Mouse (Mus musculus) macrophage (primary cell): ENCODE results near the gene Leng1. TPM values are rescaled to one million over a fixed set of nuclear protein-coding genes. Genes with fewer than 3 reads are reported as not detected.
"Not testable (repeated sequence)": the region's sequence is repeated elsewhere in the genome, so short reads cannot be mapped to it uniquely, and the experiment has no call there.

Experiments
- H3K27ac ChIP-seq: fragments of 350-480 bp; formaldehyde crosslinking; 2 replicates; pipeline ENCODE4 v1.9.0; 2021
- H3K36me3 ChIP-seq: fragments of 350-480 bp; formaldehyde crosslinking; 2 replicates; pipeline ENCODE4 v1.9.0; 2021; ENCODE audit errors: inconsistent target
- H3K4me3 ChIP-seq: fragments of 350-480 bp; formaldehyde crosslinking; 2 replicates; pipeline ENCODE4 v1.9.0; 2021; ENCODE audit errors: inconsistent target
- H3K79me2 ChIP-seq: fragments of 350-480 bp; formaldehyde crosslinking; 2 replicates; pipeline ENCODE4 v1.9.0; 2021; ENCODE audit errors: inconsistent target
- WGBS: methylation state at CpG from one replicate; pipeline ENCODE4 v1.1.7; 2026; ENCODE audit warnings: inconsistent platforms; ENCODE audit not compliant: missing documents; 5-methylcytosine and 5-hydroxymethylcytosine counted together
- polyA plus RNA-seq: library from polyadenylated mRNA; stranded (reverse); fragments of 250-400 nt; gene quantifications from 3 replicates; pipeline ENCODE4 v1.2.4, GENCODE M21; 2018; ENCODE audit warnings: inconsistent platforms
- total RNA-seq, 78 experiments: library from RNA; depleted of rRNA; stranded (reverse); fragments of 250-400 nt; gene quantifications; 1 replicate in 9 of 78; 2 replicates in 24 of 78; 3 replicates in 43 of 78; 4 replicates in 2 of 78; pipeline ENCODE4 v1.2.4; 2018; ENCODE audit warnings: inconsistent platforms in 56 of 78

Gene Leng1
- total RNA-seq (2018; cell fraction: chromatin; rRNA removed), result 10 to 100 TPM in 6 of 26 experiments, 1 to 10 TPM in 20; 3.2 to 15.2 (median 8.5) TPM
- 10 to 100 TPM; 12.0 to 22.7 (median 15.8) TPM for total RNA-seq (2018; cell fraction: cytosol; rRNA removed)
- total RNA-seq (2018; cell fraction: nucleus; rRNA removed), result 10 to 100 TPM in 8 of 26 experiments, 1 to 10 TPM in 18; 4.5 to 12.7 (median 7.7) TPM
- 13.7 to 21.9 TPM (median 15.4 TPM) in 3 replicates for polyA plus RNA-seq

DNA sequence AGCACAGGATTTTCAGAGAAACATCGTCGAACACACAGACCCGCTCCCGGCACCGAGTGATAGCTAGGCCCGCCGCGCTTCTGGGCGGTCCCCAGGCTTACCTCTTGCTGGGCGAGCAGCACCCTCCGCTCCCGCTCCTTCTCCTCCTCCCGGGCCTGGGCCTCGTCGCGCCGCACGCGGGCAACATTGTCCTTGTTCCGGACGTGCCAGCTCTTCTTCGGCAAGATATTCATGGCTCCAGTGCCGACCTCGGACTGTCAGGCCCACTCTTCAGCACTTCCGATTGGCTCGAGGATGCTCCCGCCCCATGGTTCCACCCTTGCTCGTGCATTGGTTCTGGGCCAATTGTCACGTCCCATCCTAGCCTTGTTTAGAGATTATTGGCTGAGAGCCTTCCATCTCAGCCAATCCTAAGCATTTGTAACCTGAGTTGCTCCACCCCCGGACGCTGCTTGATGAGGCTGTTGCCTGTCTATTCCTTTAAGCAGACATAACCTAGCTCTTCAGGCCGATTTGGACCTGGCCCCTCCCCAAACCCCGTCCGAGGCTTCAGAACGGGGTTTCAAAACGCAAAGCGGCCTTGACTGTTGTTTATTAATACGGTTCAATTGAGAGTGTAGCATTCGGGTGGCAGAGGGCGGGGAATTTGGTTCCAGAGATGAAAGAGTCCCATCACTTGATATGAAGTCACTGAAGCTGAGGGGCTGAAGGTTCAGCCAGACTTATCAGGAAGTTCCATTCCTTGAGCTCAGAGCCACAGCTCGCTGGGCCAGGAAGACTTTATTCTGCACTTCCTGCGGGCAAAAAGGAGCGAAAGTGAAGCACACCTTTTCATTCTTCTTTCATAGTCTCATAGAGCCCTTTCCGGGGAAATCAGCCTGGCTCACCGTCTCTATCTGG, at the start of gene Leng1:
Gene Leng1 (minus strand): TSS at position 626 of the 900 bp plus-strand sequence.
- H3K27ac ChIP-seq, result peak within 1 kb of the TSS; percentile 65
- peaks cover 23% of the 10 kb centered on the region for H3K79me2 ChIP-seq
- peaks cover 21% of the 10 kb centered on the region; the same call in 1 of the 2 replicates for H3K36me3 ChIP-seq
- peak within 1 kb of the TSS; percentile 79 for H3K4me3 ChIP-seq
- WGBS, result 3% methylated on average over 45 of the region's 45 CpGs

DNA sequence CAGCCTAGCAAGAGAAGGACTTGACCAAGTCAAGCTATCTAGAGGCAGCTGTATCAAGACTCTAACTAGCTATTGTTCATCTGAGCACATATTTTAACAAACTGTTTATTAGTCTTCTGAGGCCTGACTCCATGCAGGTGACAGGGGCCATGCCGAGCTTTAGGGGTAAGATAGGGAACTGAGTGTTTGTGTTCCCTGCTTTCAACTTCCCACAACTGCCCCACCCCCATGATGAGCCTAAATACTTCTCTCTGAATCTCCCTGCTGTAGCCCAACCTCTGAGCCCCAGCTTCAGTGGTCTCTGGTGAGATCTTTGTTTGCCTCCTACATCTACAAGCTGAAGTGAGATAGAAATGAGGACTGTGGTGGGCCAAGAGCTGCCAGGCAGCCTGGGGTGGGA, 49.6 kb upstream of the Leng1 start:
- WGBS, result 20% methylated on average over 1 of the region's 1 CpGs
- Histone ChIP-seq H3K79me2 (peaks cover 49% of the 10 kb centered on the region), H3K27ac (no peak overlapping the region), H3K4me3 (no peak overlapping the region), H3K36me3 (peaks cover 41% of the 10 kb centered on the region; the same call in 1 of the 2 replicates)

DNA sequence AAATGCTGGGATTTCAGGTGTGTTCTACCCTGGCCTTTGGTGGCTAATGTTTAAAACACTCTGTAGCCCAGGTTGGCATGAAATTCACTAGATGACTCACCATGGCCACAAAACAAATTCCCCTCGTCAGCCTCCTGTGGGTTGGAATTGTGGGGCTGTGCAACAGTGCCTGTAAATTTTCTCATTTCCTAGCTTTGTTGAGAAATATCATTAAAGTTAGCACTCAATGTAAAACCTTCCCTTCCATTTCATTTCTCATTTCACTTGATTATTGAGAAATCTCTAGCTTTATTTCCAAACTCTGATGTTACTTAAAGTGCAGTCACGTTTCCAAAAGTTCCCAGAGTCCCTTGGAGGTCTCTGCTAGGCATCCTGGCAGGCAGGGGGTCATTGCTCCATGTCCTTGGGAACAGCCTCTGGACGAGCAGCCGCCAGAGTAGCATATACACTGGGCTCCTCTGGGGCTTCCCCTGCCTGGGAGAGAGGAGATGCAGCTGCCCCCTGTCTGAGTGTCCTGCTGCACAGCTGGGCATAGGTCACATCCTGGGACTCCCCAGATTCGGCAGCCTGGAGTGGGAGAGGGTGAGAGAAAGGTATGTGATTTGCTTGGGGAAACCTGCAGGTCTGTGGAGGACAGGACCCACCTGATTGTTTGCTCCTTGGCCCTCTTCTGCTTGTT, 46.8 kb upstream of the Leng1 start:
- H3K79me2 ChIP-seq, result peaks cover 30% of the 10 kb centered on the region; the same call in 1 of the 2 replicates
- H3K27ac ChIP-seq, result no peak overlapping the region
- no peak overlapping the region for H3K4me3 ChIP-seq
- 40% methylated on average over 4 of the region's 5 CpGs for WGBS
- peaks cover 41% of the 10 kb centered on the region; the same call in 1 of the 2 replicates for H3K36me3 ChIP-seq

DNA sequence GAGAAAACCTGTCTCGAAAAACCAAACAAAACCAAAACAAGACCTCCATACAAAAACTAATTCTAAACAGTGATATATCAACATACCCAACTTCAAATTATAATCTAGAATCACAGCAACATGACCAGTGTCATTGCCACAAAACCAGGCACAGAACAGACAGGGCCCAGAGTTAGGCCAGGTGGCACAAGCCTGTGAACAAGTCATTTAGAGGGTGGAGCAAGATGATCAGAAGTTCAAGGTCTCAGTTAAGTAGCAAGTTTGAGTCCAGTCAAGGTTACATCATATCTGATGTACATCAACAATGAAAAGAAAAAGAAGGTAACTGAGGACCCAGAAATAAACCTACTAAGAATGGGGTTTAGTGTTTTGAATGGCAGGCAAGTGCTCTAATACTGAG, 43.4 kb upstream of the Leng1 start:
- H3K79me2 ChIP-seq, result peaks cover 26% of the 10 kb centered on the region
- H3K36me3 ChIP-seq, result peaks cover 17% of the 10 kb centered on the region; the same call in 1 of the 2 replicates
- 91% methylated on average over 1 of the region's 1 CpGs for WGBS
- peak overlapping the region; percentile 75 for H3K27ac ChIP-seq
- H3K4me3 ChIP-seq, result no peak overlapping the region

DNA sequence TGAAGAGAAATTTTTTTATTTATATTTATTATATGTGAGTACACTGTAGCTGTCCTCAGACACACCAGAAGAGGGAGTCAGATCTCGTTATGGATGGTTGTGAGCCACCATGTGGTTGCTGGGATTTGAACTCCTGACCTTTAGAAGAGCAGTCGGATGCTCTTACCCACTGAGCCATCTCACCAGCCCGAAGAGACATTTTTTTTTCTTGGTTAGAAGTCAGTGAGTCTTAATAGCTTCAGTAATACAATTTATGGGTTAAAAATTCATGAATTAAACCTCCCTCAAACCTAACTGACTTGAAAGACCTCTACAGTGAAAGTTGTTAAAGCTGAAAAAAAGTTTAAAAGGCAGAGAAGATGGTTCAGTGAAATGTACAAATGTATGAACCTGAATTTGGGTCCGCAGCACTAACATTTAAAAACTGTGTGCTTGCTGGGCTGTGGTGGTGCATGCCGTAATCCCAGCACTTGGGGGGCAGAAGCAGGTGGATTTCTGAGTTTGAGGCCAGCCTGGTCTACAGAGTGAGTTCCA, 42.9 kb upstream of the Leng1 start:
- WGBS, result 71% methylated on average over 5 of the region's 5 CpGs

DNA sequence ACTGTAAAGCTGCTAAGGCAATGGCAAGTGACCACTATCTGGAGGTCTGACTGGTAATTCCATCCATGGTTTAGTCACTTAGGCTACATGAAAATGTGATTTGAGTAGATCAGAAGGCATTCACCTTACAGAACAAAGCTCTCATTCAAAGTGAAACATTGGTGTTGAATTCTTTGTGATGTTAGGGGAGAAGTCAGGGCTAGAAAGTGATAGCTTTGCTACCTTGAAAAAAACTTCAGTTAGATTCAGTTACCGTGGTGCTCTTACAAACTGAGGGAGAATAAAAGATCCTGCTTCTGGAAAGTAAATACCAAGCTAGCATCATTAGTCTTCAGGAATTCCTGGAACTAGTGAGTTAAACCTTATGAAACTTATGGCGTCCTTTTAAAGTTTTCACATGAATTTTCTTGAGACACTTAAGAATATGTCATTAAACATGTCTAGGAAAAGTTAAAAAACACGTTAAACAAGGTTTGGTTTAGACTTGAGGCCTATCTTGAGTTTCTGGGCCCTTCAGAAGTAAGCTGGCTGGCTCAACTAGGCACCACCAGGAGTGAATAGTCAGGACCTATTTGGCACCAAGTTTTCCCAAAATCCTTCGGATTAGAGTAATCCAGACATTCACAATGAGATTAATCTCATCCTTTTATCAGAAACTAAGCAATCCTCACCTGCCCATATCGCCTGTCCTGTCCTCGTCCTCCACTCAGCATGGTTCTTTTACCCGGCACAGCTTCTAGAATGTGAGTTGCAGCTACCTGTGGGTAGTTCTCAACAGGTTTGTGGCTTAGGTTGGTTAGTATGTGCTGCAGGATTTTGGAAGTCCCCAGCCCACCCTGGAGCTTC, 42.2 kb upstream of the Leng1 start:
- H3K27ac ChIP-seq, result peak overlapping the region; percentile 75

More for the DNA sequence above, 42.9 kb upstream of the Leng1 start:
- H3K36me3 ChIP-seq, result peaks cover 12% of the 10 kb centered on the region; the same call in 1 of the 2 replicates
- H3K79me2 ChIP-seq, result peaks cover 24% of the 10 kb centered on the region
- peak overlapping the region; percentile 75 for H3K27ac ChIP-seq
- H3K4me3 ChIP-seq, result not testable (repeated sequence)

DNA sequence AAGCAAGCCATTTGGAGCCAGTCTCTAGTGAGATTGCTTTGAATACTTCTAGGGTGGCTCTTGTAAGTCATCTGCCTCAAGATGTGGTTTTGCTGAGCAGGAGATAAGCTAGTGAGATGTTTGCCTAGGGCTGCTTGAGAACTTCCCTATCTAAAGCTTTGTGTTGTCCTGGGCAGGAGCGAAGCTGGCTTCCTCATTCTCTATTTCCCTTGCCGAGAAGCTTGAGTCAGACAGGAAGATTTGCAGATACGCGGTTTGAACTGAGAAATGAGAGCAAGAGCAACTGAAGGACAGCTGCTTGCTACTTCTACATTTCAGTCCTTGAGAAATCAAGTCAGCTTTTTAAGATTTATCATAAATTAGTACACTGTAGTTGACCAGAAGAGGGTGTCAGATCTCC, 41.4 kb upstream of the Leng1 start:
- H3K27ac ChIP-seq, result peak overlapping the region; percentile 90
- H3K79me2 ChIP-seq, result peaks cover 24% of the 10 kb centered on the region
- no peak overlapping the region for H3K4me3 ChIP-seq
- WGBS, result 0% methylated on average over 4 of the region's 4 CpGs
- H3K36me3 ChIP-seq, result no peaks in the 10 kb centered on the region; the same call in 1 of the 2 replicates

More for the DNA sequence above, 42.2 kb upstream of the Leng1 start:
- Histone ChIP-seq H3K36me3 (peaks cover 8% of the 10 kb centered on the region; the same call in 1 of the 2 replicates), H3K4me3 (no peak overlapping the region), H3K79me2 (peaks cover 24% of the 10 kb centered on the region)
- 80% methylated on average over 7 of the region's 7 CpGs for WGBS

DNA sequence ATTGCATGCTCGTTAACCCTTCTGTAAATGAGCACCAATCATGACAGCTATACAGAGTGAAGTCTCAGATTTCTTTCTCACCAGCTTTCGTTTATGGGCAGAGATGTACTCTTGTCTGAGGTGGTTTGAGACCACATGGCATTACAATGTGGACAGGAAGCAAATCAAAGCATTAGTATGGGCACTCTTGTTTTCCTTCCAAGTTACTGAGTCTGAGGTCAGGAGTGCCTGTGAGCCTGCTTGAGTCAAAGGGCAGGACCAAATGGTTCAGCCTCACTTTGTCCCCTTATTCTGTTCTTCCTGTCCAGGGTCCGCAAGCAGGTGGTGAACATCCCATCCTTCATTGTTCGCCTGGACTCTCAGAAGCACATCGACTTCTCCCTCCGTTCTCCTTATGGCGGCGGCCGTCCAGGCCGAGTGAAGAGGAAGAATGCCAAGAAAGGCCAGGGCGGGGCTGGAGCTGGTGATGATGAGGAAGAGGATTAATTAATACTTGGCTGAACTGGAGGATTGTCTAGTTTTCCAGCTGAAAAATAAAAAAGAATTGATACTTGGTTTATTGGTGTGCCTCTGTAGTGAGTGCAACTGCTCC, 40.8 kb upstream of the Leng1 start:
- Histone ChIP-seq H3K79me2 (peaks cover 24% of the 10 kb centered on the region), H3K36me3 (no peaks in the 10 kb centered on the region), H3K4me3 (peak overlapping the region; percentile 87; the same call in 1 of the 2 replicates), H3K27ac (peak overlapping the region; percentile 90)
- 28% methylated on average over 10 of the region's 11 CpGs for WGBS

DNA sequence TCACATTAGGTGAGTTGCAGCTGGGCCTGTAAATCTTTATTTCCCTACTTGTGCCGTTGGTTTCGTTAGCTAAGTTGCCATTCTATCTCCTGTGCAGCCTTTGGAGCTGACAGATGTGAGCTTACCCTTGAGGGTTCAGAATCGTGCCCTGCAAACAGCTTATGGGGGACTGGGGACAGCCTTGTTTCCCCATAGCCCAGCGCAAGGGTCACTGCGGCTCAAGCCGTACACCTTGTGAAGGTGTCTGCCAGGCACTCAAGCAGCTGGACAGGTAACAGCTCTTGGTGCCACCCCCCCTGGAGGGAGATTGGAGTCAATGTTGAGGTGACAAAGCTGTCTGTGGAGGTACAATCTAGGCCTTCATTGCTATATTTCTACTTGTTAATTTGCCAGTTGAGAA, 40.3 kb upstream of the Leng1 start:
- peak overlapping the region; percentile 90 for H3K27ac ChIP-seq
- peaks cover 24% of the 10 kb centered on the region for H3K79me2 ChIP-seq
- H3K4me3 ChIP-seq, result peak overlapping the region; percentile 87
- H3K36me3 ChIP-seq, result no peaks in the 10 kb centered on the region
- WGBS, result 26% methylated on average over 6 of the region's 6 CpGs

DNA sequence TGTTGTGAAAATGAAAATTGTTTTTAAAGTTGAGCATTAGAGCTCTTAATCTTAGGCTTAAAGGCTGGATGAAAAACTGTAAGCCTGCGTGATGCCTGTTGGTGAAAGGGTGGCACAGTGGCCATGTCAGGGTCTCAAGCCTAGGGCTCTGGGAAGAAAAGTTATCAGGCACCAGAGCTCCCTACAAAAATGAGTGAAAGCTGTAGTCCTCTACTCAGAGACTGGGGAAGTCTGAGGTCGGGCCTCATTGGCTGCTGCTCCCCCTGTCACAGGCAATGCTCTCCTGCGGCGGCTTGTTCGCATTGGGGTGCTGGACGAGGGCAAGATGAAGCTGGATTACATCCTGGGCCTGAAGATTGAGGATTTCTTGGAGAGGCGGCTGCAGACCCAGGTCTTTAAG, 39.8 kb upstream of the Leng1 start:
- H3K36me3 ChIP-seq, result not testable (repeated sequence)
- H3K4me3 ChIP-seq, result peak overlapping the region; percentile 87
- peaks cover 24% of the 10 kb centered on the region for H3K79me2 ChIP-seq
- WGBS, result 8% methylated on average over 2 of the region's 7 CpGs
- H3K27ac ChIP-seq, result peak overlapping the region; percentile 90

DNA sequence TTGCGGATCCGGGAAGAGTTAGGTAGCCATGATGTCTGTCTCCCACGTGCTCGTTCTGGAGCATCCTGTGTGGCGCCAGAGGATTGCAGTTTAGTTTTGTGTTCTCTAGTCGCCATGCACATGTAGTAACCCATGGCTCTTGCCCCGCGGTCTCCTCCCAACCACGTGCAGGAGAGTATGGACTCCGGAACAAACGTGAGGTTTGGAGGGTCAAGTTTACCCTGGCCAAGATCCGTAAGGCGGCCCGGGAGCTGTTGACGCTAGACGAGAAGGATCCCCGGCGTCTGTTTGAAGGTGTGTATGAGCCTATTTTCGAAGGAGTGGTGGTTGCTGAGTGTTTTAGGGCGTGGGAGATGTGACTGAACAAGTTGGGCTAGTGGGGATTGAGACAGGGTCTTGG, 38.8 kb upstream of the Leng1 start:
- H3K36me3 ChIP-seq, result peaks cover 10% of the 10 kb centered on the region
- peak overlapping the region; percentile 87 for H3K4me3 ChIP-seq
- under 1% methylated on average over 20 of the region's 20 CpGs for WGBS
- H3K27ac ChIP-seq, result peak overlapping the region; percentile 90
- peaks cover 24% of the 10 kb centered on the region for H3K79me2 ChIP-seq

DNA sequence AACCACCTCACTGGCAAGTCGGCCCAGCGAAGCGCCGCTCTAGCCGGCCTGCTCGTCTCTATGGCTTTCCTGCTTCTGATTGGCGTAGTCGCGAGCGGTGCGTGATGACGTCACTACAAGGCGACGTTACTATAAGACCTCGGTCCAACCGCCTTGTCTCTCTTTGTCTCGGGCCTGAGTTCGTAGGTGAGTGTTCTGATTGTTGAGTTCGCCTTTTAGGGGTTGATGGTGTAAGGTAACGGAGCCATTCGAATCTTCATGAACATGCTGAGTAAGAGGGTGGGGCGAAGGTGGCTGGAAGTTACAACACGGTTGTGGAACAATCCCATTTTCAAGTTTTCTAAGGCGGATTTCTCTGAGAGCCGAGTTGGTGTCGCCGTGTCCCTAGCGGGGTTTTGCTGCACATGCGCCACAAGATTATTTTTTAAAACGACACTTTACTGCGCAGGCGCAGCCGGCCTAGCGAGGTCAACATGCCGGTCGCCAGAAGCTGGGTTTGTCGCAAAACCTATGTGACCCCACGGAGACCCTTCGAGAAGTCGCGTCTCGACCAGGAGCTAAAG, 38.3 kb upstream of the Leng1 start, which contains the start of gene Rps9:
Gene Rps9 (plus strand): TSS at position 115 of the 563 bp plus-strand sequence.
- peak within 1 kb of the TSS; percentile 87 for H3K4me3 ChIP-seq
- H3K36me3 ChIP-seq, result peaks cover 16% of the 10 kb centered on the region
- H3K27ac ChIP-seq, result peak within 1 kb of the TSS; percentile 90
- H3K79me2 ChIP-seq, result peaks cover 24% of the 10 kb centered on the region
- under 1% methylated on average over 42 of the region's 42 CpGs for WGBS
